Mouse (Mus musculus): ENCODE data around the gene Dhrs9. TPM values are rescaled to one million over a fixed set of nuclear protein-coding genes. Genes with fewer than 3 reads are reported as not detected.

Dhrs9 gene
- polyA plus RNA-seq, 1 experiment from 2014 or later: 0.04 TPM

- Histone ChIP-seq H3K27ac (no peak overlapping the region), H3K9me3 (replicated peaks) (no peaks in the 10 kb centered on the region), H3K4me3 (no peak overlapping the region), H3K4me2 (no peak overlapping the region), H3K9ac (no peak overlapping the region), H3K4me1 (replicated peaks) (no peaks in the 10 kb centered on the region), H3K36me3 (no peaks in the 10 kb centered on the region), H3K27me3 (no peaks in the 10 kb centered on the region)
- no peak for ATAC-seq (replicated peaks; ENCODE audit: insufficient number of reproducible peaks, insufficient read depth, low FRiP score, low read depth)
- WGBS: 63% methylated on average over 5 of the region's 5 CpGs
Observed at GRCm38 (mm10) chr2:69424829-69425228, 44.6 kb downstream of the Dhrs9 start.

- H3K9ac ChIP-seq: no peak overlapping the region
- H3K4me1 ChIP-seq (replicated peaks): no peaks in the 10 kb centered on the region
- H3K36me3 ChIP-seq: no peaks in the 10 kb centered on the region
- H3K9me3 ChIP-seq (replicated peaks): no peaks in the 10 kb centered on the region
- 88% methylated on average over 1 of the region's 1 CpGs for WGBS
- H3K27ac ChIP-seq: no peak overlapping the region
- H3K4me3 ChIP-seq: no peak overlapping the region
- no peaks in the 10 kb centered on the region for H3K27me3 ChIP-seq
- no peak for ATAC-seq (replicated peaks; ENCODE audit: insufficient number of reproducible peaks, insufficient read depth, low FRiP score, low read depth)
- H3K4me2 ChIP-seq: no peak overlapping the region
Observed at GRCm38 (mm10) chr2:69426081-69426480, 45.8 kb downstream of the Dhrs9 start.

GRCm38 (mm10) chr2:69427141-69427540 is 46.9 kb downstream of the Dhrs9 start:
- Histone ChIP-seq H3K9me3 (replicated peaks) (no peaks in the 10 kb centered on the region), H3K4me2 (no peak overlapping the region), H3K27ac (no peak overlapping the region), H3K9ac (no peak overlapping the region), H3K4me3 (no peak overlapping the region), H3K36me3 (no peaks in the 10 kb centered on the region), H3K27me3 (no peaks in the 10 kb centered on the region), H3K4me1 (replicated peaks) (no peaks in the 10 kb centered on the region)
- 83% methylated on average over 10 of the region's 10 CpGs for WGBS
- no peak for ATAC-seq (replicated peaks; ENCODE audit: insufficient number of reproducible peaks, insufficient read depth, low FRiP score, low read depth)

- H3K9me3 ChIP-seq (replicated peaks): no peaks in the 10 kb centered on the region
- no peak overlapping the region for H3K4me2 ChIP-seq
- no peaks in the 10 kb centered on the region for H3K36me3 ChIP-seq
- H3K4me3 ChIP-seq: no peak overlapping the region
- H3K27ac ChIP-seq: no peak overlapping the region
- H3K27me3 ChIP-seq: no peaks in the 10 kb centered on the region
- no peak overlapping the region for H3K9ac ChIP-seq
- no peak for ATAC-seq (replicated peaks; ENCODE audit: insufficient number of reproducible peaks, insufficient read depth, low FRiP score, low read depth)
- H3K4me1 ChIP-seq (replicated peaks): no peaks in the 10 kb centered on the region
- WGBS: 27% methylated on average over 3 of the region's 3 CpGs
Observed at GRCm38 (mm10) chr2:69428116-69428515, 47.9 kb downstream of the Dhrs9 start.

GRCm38 (mm10) chr2:69441656-69442055 is 61.4 kb downstream of the Dhrs9 start:
- no peaks in the 10 kb centered on the region for H3K27me3 ChIP-seq
- no peaks in the 10 kb centered on the region for H3K9me3 ChIP-seq (replicated peaks)
- H3K36me3 ChIP-seq: no peaks in the 10 kb centered on the region
- H3K4me2 ChIP-seq: no peak overlapping the region
- ATAC-seq (replicated peaks; ENCODE audit: insufficient number of reproducible peaks, insufficient read depth, low FRiP score, low read depth): no peak
- no peak overlapping the region for H3K9ac ChIP-seq
- no peaks in the 10 kb centered on the region for H3K4me1 ChIP-seq (replicated peaks)
- no peak overlapping the region for H3K27ac ChIP-seq
- 24% methylated on average over 3 of the region's 3 CpGs for WGBS
- no peak overlapping the region for H3K4me3 ChIP-seq

- H3K9ac ChIP-seq: no peak overlapping the region
- H3K36me3 ChIP-seq: no peaks in the 10 kb centered on the region
- H3K4me2 ChIP-seq: no peak overlapping the region
- no peaks in the 10 kb centered on the region for H3K27me3 ChIP-seq
- H3K4me1 ChIP-seq (replicated peaks): no peaks in the 10 kb centered on the region
- H3K4me3 ChIP-seq: no peak overlapping the region
- WGBS: 62% methylated on average over 4 of the region's 4 CpGs
- no peak overlapping the region for H3K27ac ChIP-seq
- H3K9me3 ChIP-seq (replicated peaks): no peaks in the 10 kb centered on the region
- ATAC-seq (replicated peaks; ENCODE audit: insufficient number of reproducible peaks, insufficient read depth, low FRiP score, low read depth): no peak
Observed at GRCm38 (mm10) chr2:69445896-69446472, 65.7 kb downstream of the Dhrs9 start.

- H3K9me3 ChIP-seq (replicated peaks): no peaks in the 10 kb centered on the region
- H3K4me2 ChIP-seq: no peak overlapping the region
- no peaks in the 10 kb centered on the region for H3K27me3 ChIP-seq
- H3K4me1 ChIP-seq (replicated peaks): no peaks in the 10 kb centered on the region
- no peak for ATAC-seq (replicated peaks; ENCODE audit: insufficient number of reproducible peaks, insufficient read depth, low FRiP score, low read depth)
- H3K36me3 ChIP-seq: no peaks in the 10 kb centered on the region
- H3K27ac ChIP-seq: no peak overlapping the region
- H3K4me3 ChIP-seq: no peak overlapping the region
- 74% methylated on average over 4 of the region's 4 CpGs for WGBS
- no peak overlapping the region for H3K9ac ChIP-seq
Observed at GRCm38 (mm10) chr2:69448581-69448980, 68.3 kb downstream of the Dhrs9 start.

GRCm38 (mm10) chr2:69451128-69451527 is 70.9 kb downstream of the Dhrs9 start:
- Histone ChIP-seq H3K4me2 (no peak overlapping the region), H3K9ac (no peak overlapping the region), H3K27ac (no peak overlapping the region), H3K4me3 (no peak overlapping the region), H3K9me3 (replicated peaks) (no peaks in the 10 kb centered on the region), H3K27me3 (no peaks in the 10 kb centered on the region), H3K36me3 (no peaks in the 10 kb centered on the region), H3K4me1 (replicated peaks) (no peaks in the 10 kb centered on the region)
- ATAC-seq (replicated peaks; ENCODE audit: insufficient number of reproducible peaks, insufficient read depth, low FRiP score, low read depth): no peak
- 77% methylated on average over 5 of the region's 5 CpGs for WGBS

Other genes with a start within 250 kb of the Dhrs9 start
- gene Nostrin, start 244.6 kb upstream of the Dhrs9 start, polyA plus RNA-seq (2015; fragmentation: Nextera tagmentation; extraction: Ambion mirVana): 3.7 and 4.5 TPM in 2 replicates
- gene Spc25, start 174.3 kb upstream of the Dhrs9 start, polyA plus RNA-seq (2015; fragmentation: Nextera tagmentation; extraction: Ambion mirVana): 126 and 133 TPM in 2 replicates
- not detected in 2 replicates for gene G6pc2, start 169.4 kb upstream of the Dhrs9 start, polyA plus RNA-seq (2015; fragmentation: Nextera tagmentation; extraction: Ambion mirVana)
- gene Abcb11, start 37.8 kb upstream of the Dhrs9 start, polyA plus RNA-seq (2015; fragmentation: Nextera tagmentation; extraction: Ambion mirVana): 0.13 TPM in 1 of 2 replicates, not detected in the other
- gene Lrp2, start 205.6 kb downstream of the Dhrs9 start, polyA plus RNA-seq (2015; fragmentation: Nextera tagmentation; extraction: Ambion mirVana): 0.25 and 0.44 TPM in 2 replicates